Mouse (Mus musculus) left cerebral cortex, postnatal 14 days (tissue): ENCODE results near the gene Cirbp. TPM values are rescaled to one million over a fixed set of nuclear protein-coding genes. Genes with fewer than 3 reads are reported as not detected.

Experiments
- DNase-seq, 2 experiments: peaks; one replicate each; pipeline ENCODE4 v3.0.0; 2021 to 2022; ENCODE audit warnings: low spot score in 2 of 2, mixed read lengths in 1 of 2
- intact Hi-C: fragments of 180-260 bp; cut with DNase I; formaldehyde crosslinking; loops from one replicate; pipeline ENCODE4 v1.15.1; 2025
- total RNA-seq, 2 experiments: library from RNA; stranded (reverse); gene quantifications; 2 replicates each; pipeline ENCODE4 v1.2.3; 2021

Gene Cirbp
- total RNA-seq, 2 experiments from 2014 or later, result 95.6 to 111 TPM

DNA sequence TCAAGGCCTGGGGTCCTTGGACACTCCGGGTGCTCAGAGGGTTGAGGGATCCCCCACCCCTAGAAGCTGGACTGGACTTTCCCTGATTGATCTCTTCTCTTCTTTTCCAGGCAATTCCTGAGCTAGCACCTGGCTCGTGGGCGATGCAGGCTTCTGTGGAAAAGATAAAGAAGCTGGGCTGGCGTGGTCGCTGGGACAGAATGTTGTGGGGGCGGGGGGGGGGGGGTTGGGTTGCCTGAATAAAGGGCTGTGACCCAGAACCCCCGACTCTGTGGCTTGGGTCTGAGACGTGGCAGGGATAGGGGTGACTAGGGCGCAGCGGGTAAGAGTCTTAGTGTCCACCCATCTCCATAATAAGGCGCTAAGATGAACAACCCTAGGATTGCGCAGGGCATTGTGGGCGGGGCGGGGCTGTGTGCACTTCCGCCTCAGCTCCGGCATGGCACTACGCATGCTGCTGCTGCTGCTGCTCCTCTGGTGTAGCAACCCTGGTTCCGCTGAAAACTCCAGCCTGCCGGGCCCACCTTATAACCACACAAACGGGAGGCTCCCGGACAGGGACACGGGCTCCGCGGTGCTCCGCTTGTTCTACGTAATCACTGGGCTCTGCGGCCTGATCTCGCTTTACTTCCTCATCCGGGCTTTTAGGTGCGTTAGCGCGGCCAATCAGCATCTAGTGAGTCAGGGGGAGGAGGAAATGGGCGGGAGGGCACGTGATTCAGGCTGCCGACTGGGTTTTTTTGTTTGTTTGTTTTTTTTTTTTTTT, 6.9 kb downstream of the Cirbp start, which contains the start of gene 1600002K03Rik:
TSS of gene 1600002K03Rik (plus strand) at position 418 of the 766 bp plus-strand sequence.
- intact Hi-C loops, result no loop called here
- peak; percentile 88 to 94 for DNase-seq

DNA sequence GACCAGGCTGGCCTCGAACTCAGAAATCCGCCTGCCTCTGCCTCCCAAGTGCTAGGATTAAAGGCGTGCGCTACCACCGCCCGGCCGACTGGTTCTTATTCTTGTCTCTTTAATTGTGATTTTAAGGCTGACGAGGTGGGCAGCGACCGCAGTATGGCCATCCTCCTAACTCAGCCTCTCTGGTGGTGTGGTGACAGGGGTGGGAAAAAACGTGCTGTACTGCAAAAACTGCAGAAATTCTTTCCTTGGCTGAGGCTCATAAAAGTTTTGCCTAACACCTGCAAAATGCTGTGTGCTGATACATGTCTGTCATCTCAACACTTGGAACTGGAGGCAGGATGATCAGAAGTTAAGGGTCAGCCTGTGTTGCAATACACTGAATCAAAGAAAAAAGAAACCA, 7.6 kb downstream of the Cirbp start:
- no peak for DNase-seq
- intact Hi-C loops, result no loop called here

DNA sequence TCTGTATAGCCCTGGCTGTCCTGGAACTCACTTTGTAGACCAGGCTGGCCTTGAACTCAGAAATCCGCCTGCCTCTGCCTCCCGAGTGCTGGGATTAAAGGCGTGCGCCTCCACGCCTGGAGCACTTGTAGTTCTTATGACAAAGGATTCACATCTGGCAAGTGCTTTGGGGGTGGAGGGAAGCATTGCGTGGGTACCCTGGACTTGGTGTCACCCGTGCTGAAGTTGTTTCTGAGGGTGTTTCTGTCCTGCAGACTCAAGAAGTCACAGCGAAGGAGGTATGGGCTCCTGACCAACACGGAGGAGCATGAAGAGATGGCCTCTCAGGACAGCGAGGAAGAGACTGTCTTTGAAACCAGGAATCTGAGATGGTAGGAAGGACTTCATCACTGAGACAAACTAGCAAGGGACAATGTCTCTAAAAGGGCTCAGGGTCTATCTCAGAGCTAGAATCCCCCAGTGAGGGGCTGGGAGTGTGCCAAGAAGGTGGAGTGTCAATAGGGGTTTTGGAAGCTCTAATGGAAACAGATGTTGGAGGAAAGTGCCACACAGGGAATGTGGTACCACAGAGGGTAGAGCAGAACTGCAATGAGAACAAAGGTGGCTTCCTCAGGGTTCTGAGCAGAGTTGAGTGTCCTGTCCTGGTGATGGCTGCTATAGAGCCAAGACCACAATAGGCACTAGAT, 8.3 kb downstream of the Cirbp start:
- DNase-seq, result no peak
- intact Hi-C loops, result no loop called here

DNA sequence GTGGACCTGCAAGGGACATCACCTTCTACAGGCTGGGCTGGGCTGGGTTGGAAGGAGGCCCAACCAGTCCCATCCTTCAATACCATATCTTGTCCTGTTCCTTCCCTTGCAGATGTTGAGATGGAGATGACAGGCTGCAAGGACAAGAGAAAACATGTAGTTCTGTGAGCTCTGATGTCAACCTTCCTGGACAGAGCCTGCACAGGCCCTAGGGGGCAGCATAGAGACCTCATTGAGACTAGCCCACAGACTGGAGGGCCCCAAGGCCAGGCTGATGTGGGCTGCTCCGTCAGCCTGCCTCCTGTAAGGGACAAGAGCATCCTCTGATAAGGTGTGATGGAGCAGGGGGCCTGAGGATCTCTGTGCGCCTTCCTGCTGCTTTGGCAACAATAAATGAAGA, 8.9 kb downstream of the Cirbp start:
- no peak for DNase-seq

DNA sequence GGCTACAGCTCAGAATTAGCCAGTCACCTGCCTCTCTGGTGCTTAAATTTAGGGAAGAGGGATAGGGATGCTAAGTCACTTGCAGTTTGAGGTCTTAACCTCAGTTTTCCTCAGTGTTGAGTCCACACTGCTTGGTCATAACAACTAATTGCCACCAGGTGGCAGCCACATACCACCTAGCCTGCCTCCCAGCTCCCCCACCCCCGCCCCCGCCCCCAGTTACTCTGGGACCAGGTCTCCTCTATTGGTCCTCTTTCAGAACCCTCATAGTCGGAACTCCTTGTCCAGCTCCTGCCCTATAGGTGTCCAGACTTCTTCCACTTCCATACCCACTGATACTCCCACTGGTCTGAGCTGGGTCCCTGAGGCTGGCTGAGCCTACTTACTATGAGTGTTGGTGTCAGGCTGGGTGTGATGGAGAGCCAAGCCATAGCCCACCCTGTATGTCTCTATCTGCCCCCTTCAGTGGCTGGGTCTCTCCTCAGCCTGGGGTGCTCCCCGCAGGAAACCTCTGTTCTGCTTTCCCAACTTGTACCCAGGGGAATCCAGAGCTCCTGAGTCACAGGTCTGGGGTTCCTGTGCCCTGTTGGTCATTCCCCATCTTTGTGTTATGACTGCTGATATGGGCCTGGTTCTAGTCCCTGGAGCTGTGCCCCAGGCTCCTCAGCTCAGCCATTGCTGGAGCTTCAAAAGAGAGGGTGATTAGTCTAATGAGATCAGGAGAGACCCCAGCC, 9.9 kb downstream of the Cirbp start:
- intact Hi-C loops, result loop anchor here (1.0 to 5.0 kb wide), 2 partner anchors 70 to 197 kb away; no protein-coding TSS in a partner anchor
- peak in 1 of 2 experiments; percentile 58 for DNase-seq

More for the DNA sequence above, 8.9 kb downstream of the Cirbp start:
- intact Hi-C loops, result loop anchor here (1.0 to 5.0 kb wide), 2 partner anchors 71 to 198 kb away; no protein-coding TSS in a partner anchor

DNA sequence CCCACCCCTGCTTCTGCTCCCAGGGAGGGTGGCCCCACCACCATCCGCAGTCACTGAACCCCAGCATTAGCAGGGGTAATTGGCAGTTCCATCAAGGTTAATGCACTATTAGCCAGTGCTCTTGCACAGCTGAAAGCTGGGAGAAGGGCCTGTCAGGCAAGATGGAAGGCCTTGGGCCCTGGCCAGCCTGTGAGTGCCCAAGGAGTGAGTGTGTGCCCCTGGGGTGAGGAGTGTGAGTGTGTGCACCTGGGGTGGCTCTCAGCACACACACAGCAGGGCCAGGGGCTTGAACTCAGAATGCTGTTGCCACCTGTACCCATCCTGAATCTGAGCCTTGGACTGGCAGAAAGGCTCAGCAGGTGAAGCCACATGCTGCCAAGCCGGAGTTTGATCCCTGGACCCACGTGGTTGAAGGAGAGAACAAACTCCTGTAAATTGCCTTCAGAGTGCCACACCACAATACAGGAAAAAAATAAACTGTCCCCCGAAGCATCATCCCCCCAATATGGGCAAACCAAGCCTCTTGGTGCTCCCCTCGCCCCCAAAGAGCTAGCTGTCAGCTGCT, 10.6 kb downstream of the Cirbp start:
- intact Hi-C loops, result loop anchor here (5.0 kb wide), 1 partner anchor 196 kb away; no protein-coding TSS in a partner anchor
- DNase-seq, result no peak

DNA sequence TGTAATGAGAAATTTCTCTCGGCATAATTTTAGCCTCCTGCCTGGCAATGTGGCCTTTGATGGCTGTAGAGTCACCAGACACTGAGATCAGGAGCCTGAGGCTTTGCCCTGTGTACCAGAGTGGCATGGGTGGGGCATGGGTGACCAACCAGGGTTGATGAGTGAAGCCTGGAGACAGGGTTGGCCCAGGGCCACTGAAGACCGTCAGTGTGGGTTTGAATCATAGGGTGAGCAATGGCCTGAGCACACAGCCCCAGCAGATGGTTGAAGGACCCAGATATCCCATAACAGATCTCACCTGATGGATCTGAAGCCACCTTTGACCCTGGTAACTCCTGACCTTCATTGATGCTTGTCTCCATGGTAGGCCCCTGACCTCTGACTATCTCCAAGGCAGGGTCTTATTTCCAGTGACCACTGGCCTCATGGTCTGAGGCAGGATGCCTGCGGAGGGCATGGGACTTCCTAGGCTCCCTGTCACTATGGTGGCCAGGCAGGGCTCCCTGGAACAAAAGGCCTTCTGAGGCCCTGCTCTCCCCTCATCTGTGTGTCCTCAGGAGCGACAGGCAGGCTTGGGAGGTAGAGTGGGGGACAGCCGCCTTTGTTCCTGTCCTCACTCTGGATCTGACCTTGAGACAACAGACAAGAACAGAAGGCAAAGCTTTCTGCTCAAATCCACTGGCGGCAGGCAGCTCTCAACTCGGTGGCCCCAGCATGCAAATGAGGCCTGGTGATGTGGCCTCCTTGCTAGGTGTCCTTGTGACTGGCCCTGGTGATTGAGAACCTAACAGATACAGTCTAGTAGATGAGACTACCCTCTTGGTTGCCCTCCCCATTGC, 11.9 kb downstream of the Cirbp start:
- intact Hi-C loops, result loop anchor here (5.0 kb wide), 1 partner anchor 195 kb away; no protein-coding TSS in a partner anchor
- no peak for DNase-seq

DNA sequence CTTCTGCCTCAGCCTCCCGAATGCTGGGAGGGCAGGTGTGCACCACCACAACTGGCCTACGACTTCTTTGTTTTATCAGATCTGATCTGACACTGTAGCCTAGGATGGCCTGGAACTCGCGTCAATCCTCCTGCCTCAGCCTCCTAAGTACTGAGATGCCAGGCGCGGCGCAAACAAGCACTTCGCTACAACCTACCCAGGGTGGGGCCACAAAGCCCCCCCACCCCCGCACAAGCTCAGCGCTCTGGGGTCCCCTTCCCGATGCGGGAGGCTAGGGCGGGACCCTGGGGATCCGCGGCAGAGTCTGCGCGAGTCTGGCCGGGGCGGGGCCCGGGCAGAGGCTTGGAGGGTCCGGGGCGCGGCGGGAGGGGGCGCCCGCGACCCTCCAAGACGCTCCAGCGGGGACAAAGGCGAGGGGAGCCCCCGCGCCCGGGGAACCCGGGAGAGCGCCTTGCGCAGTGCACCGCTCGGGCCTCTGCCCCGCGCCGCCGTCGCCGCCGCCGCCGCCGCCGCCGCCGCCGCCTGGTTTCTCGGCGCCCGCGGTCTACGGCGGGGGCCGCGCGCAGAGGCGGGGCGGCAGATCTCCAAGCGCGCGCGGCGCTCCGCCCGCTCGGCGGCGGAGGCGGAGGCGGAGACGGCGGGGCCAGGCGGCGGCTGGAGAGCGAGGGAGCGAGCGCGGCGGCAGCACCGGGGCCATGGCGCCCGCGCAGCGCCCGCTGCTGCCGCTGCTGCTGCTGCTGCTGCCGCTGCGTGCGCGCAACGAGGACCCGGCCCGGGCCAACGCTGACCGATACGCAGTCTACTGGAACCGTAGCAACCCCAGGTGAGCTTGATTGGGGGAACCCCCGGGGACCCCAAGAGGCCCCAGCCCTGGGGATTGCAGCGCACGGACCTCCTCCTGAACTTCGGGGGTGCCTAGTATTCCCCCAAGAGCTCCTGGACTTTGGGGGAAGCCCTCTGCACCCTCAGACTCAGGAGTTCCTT, 13.6 kb downstream of the Cirbp start, which contains the start of gene Efna2:
TSS of gene Efna2 (plus strand) at position 415 of the 984 bp plus-strand sequence.
- intact Hi-C loops, result loop anchor here (5.0 kb wide), 1 partner anchor 193 kb away; no protein-coding TSS in a partner anchor
- DNase-seq, result peak in 1 of 2 experiments; percentile 57

DNA sequence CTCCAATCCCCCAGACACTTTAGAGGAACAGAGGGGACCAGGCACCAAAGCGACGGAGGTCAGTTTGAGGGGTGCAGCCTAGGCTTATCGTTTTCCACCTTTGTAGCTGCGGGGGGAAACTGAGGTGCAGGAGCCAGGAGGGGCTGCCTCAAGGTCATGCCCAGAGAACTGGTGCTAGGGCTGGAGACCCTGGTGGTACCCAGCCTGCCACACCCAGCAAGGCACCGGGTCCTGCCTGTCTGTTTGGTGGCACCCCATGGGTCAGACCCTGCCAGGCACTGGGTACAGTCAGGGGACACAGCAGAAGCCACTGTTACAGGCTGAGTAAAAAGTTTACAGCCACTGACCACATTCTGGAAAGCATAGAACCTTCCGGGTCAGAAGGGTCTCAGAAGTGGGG, 14.5 kb downstream of the Cirbp start:
- no peak for DNase-seq
- intact Hi-C loops, result no loop called here

DNA sequence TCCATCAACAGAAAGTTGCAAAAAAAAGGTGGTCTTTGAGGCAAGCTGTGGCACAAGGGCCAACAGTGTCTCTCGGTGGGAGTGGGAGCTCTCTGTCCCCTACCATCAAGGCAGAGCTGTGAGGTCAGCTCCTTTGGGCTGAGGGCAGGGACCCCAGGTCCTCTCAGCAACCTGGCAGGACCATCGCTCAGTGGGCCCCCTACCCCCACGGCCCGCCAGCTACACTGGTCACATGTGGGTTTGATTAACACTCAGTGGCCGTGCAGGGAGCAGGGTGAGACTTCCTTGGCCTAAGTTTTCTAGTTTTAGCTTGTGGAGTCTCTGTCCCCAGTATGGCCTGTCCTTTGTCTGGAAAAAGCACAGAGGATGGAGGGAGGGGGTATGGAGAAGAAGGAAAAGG, 15.0 kb downstream of the Cirbp start:
- intact Hi-C loops, result no loop called here
- no peak for DNase-seq

DNA sequence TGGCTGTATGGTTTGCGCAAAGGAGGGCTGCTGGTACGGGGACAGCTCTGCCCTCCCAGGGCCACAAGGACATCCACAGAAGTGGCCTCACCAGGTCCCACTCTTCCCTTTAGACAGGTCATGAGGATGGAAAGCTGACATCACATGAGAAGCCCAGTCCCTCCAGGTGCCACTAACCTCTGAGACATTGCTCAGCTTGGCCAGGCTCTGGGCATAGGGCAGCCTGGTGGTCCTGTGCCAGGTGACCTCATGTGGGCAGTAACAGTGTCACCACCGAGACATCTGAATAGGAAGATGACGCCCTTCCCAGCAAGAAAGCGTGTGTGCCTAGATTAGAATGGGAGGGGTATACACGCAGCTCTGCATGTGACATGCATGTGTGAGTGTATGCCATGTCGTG, 16.8 kb downstream of the Cirbp start:
- DNase-seq, result no peak
- intact Hi-C loops, result no loop called here

DNA sequence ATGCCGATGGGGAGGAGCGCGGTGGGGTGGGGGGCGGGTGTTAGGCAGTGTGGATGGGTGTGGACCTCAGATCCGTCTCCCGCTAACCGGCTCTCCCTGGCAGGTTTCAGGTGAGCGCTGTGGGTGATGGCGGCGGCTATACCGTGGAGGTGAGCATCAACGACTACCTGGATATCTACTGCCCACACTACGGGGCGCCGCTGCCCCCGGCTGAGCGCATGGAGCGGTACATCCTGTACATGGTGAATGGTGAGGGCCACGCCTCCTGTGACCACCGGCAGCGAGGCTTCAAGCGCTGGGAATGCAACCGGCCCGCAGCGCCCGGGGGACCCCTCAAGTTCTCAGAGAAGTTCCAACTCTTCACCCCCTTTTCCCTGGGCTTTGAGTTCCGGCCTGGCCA, 20.9 kb downstream of the Cirbp start:
- intact Hi-C loops, result no loop called here
- no peak for DNase-seq

DNA sequence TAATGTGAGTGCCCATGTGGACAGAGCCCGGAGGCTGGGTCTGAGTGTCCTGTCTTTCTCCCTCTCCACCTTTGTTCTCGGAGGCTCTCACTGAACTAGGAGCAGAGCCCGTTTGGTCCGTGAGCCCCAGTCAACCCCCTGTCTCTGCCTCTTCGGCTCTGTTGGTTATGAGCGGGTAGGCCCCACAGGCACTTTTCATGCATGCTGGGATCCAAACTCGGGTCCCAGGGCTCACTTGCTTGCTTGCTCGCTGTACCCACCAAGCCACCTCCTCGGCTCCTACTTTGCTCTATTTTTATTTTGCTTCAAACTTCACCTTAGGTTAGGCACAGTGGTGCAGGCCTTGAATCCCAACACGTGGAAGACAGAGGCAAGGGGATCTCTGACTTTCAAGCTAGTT, 22.0 kb downstream of the Cirbp start:
- intact Hi-C loops, result no loop called here
- DNase-seq, result no peak

DNA sequence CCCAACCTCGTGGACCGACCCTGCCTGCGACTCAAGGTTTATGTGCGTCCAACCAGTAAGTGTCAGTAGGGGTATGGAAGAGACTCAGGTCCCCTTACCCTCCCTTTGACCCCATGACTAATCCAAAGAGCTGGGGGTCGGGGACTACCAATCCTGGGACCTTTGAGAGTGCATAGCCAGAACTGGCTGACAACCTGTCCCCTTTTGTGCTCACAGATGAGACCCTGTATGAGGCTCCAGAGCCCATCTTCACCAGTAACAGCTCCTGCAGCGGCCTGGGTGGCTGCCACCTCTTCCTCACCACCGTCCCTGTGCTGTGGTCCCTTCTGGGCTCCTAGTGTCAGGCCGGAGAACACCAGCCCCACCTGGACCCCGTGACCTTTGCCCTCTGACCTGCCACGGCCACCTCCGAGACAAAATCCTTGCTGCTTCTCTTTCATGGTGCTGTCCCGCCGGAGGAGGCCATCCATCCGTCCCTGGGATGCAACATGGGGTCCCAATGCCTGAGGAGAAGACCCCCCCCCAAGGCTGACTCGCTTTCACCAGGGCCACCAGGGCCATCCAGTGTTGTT, 22.8 kb downstream of the Cirbp start:
- no peak for DNase-seq
- intact Hi-C loops, result no loop called here

DNA sequence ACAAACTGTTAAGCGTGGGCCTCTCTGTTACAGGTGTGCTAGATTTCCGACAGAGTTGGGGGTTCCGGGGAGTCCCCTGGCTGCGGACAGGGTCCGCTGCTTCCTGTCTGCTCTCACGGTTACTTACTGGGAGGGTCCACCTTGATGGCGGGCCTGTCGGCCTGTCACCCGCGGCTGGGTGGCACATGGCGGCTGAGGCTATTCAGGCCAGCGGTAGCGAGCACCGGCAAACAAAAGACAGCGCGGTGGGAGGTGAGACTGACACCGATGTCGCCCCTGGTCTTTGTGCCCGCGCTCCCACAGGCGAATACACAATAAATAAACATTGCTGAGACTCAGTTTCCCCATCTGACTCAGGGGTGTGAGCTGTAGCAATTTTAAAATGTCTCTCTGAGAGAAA, 24.2 kb downstream of the Cirbp start:
- DNase-seq, result no peak
- intact Hi-C loops, result no loop called here

DNA sequence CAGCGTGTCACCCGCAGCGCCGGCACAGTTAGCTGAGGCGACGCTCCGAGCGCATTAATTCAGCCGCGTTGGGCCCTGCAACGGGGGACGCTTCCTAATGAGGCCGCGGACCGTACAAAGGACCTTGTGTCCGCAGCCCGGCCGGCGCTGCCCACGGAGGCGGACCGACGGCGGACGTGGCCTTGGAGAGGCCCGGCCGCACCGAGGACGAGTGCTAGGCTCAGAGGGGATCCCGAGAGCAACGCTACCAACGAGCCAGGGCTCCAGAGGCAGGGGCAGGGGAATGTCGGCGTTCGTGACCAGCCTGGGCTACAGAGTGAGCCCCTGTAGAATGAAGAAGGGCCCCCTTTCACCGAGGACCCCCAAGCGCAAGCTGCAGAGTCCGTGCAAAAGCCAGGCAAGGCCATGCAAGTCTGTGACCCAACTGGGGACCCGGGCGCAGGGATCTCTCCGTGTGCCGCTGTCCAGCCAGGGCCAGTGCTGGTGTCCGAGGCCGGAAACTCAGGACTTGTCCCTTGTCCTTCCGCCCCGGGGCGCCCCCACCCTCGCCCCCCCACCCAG, 24.8 kb downstream of the Cirbp start:
- DNase-seq, result peak; percentile 62 to 64
- intact Hi-C loops, result no loop called here

DNA sequence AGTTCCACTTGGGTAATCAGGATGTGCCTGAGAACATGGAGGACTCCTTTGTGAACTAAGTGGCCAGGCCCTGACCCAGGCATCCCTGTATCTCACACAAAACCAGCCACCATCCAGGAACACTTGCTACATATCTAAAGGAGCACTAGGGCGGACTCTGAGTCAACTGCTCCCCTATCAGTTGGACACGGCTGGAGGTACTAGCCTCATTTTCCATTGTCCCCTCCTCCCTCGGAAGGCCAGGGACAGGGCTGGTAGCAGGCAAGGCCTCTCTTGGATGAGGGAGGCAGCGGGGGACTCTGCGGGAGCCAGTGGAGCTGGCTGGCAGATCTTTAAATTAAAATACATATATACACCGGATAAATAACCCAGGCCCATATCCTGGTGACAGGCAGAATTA, 28.2 kb downstream of the Cirbp start:
- intact Hi-C loops, result no loop called here
- DNase-seq, result no peak
